Mouse (Mus musculus): ENCODE data around the gene Olfr221.

- TF ChIP-seq POLR2A (IDR thresholded peaks at IDR 0.05; ENCODE audit: control insufficient read depth, low read depth, low read length) (no peak), CTCF (IDR thresholded peaks at IDR 0.05; ENCODE audit: control insufficient read depth, insufficient read depth, insufficient replicate concordance, low read depth, low read length) (no peak)
Observed at GRCm38 (mm10) chr14:52019051-52019589, 23.1 kb downstream of the Olfr221 start.

Data from testis, adult 2 months (tissue).